Mouse (Mus musculus): ENCODE results near the gene Cdrt4. TPM values are rescaled to one million over a fixed set of nuclear protein-coding genes. Genes with fewer than 3 reads are reported as not detected.

Cdrt4 gene
- polyA plus RNA-seq, 1 experiment from 2014 or later, result not detected

GRCm38 (mm10) chr11:62995066-62995754 lies 44.2 kb downstream of the Cdrt4 start:
- Histone ChIP-seq H3K27me3 (ENCODE audit: control insufficient read depth, insufficient read depth, low read length) (no peaks in the 10 kb centered on the region), H3K9ac (replicated peaks; ENCODE audit: low read depth, low read length) (no peak overlapping the region), H3K4me2 (replicated peaks; ENCODE audit: low read depth, low read length) (no peak overlapping the region), H3K4me1 (ENCODE audit: control insufficient read depth, insufficient read depth, low read length) (peaks cover 20% of the 10 kb centered on the region), H3K9me3 (ENCODE audit: control insufficient read depth, low read depth, low read length) (no peaks in the 10 kb centered on the region), H3K27ac (ENCODE audit: low read length) (peak overlapping the region; percentile 2; the same call in 1 of the 2 replicates), H3K4me3 (ENCODE audit: low read depth, low read length) (no peak overlapping the region), H3K36me3 (ENCODE audit: control insufficient read depth, insufficient read depth, low read length) (no peaks in the 10 kb centered on the region)
- ATAC-seq (ENCODE audit: insufficient number of reproducible peaks, insufficient read depth, low FRiP score, low read depth), result no peak
- 76% methylated on average over 9 of the region's 9 CpGs for WGBS

- ATAC-seq (ENCODE audit: insufficient number of reproducible peaks, insufficient read depth, low FRiP score, low read depth), result no peak
- no peaks in the 10 kb centered on the region for H3K36me3 ChIP-seq (ENCODE audit: control insufficient read depth, insufficient read depth, low read length)
- no peaks in the 10 kb centered on the region for H3K27me3 ChIP-seq (ENCODE audit: control insufficient read depth, insufficient read depth, low read length)
- no peaks in the 10 kb centered on the region for H3K9me3 ChIP-seq (ENCODE audit: control insufficient read depth, low read depth, low read length)
- WGBS, result 57% methylated on average over 5 of the region's 5 CpGs
- H3K27ac ChIP-seq (ENCODE audit: low read length), result peak overlapping the region; percentile 35; the same call in 1 of the 2 replicates
- H3K4me3 ChIP-seq (ENCODE audit: low read depth, low read length), result no peak overlapping the region
- H3K4me1 ChIP-seq (ENCODE audit: control insufficient read depth, insufficient read depth, low read length), result peaks cover 20% of the 10 kb centered on the region
- H3K9ac ChIP-seq (replicated peaks; ENCODE audit: low read depth, low read length), result no peak overlapping the region
- H3K4me2 ChIP-seq (replicated peaks; ENCODE audit: low read depth, low read length), result no peak overlapping the region
Observed at GRCm38 (mm10) chr11:62995755-62996521, 44.9 kb downstream of the Cdrt4 start.

GRCm38 (mm10) chr11:62996522-62996898 lies 45.5 kb downstream of the Cdrt4 start:
- WGBS, result 68% methylated on average over 4 of the region's 4 CpGs
- Histone ChIP-seq H3K4me2 (replicated peaks; ENCODE audit: low read depth, low read length) (no peak overlapping the region), H3K27ac (ENCODE audit: low read length) (peak overlapping the region; percentile 35; the same call in 1 of the 2 replicates), H3K4me3 (ENCODE audit: low read depth, low read length) (no peak overlapping the region), H3K27me3 (ENCODE audit: control insufficient read depth, insufficient read depth, low read length) (no peaks in the 10 kb centered on the region), H3K4me1 (ENCODE audit: control insufficient read depth, insufficient read depth, low read length) (peaks cover 20% of the 10 kb centered on the region), H3K9me3 (ENCODE audit: control insufficient read depth, low read depth, low read length) (no peaks in the 10 kb centered on the region), H3K36me3 (ENCODE audit: control insufficient read depth, insufficient read depth, low read length) (no peaks in the 10 kb centered on the region), H3K9ac (replicated peaks; ENCODE audit: low read depth, low read length) (no peak overlapping the region)
- no peak for ATAC-seq (ENCODE audit: insufficient number of reproducible peaks, insufficient read depth, low FRiP score, low read depth)

GRCm38 (mm10) chr11:62997039-62997717 lies 46.2 kb downstream of the Cdrt4 start:
- H3K27me3 ChIP-seq (ENCODE audit: control insufficient read depth, insufficient read depth, low read length), result no peaks in the 10 kb centered on the region
- WGBS, result 64% methylated on average over 5 of the region's 5 CpGs
- peak overlapping the region; percentile 70 for H3K27ac ChIP-seq (ENCODE audit: low read length)
- no peak overlapping the region for H3K4me3 ChIP-seq (ENCODE audit: low read depth, low read length)
- no peak overlapping the region for H3K4me2 ChIP-seq (replicated peaks; ENCODE audit: low read depth, low read length)
- H3K36me3 ChIP-seq (ENCODE audit: control insufficient read depth, insufficient read depth, low read length), result no peaks in the 10 kb centered on the region
- peaks cover 20% of the 10 kb centered on the region for H3K4me1 ChIP-seq (ENCODE audit: control insufficient read depth, insufficient read depth, low read length)
- H3K9me3 ChIP-seq (ENCODE audit: control insufficient read depth, low read depth, low read length), result no peaks in the 10 kb centered on the region
- ATAC-seq (ENCODE audit: insufficient number of reproducible peaks, insufficient read depth, low FRiP score, low read depth), result no peak
- no peak overlapping the region for H3K9ac ChIP-seq (replicated peaks; ENCODE audit: low read depth, low read length)

GRCm38 (mm10) chr11:62997718-62998281 lies 46.8 kb downstream of the Cdrt4 start:
- Histone ChIP-seq H3K36me3 (ENCODE audit: control insufficient read depth, insufficient read depth, low read length) (no peaks in the 10 kb centered on the region), H3K9me3 (ENCODE audit: control insufficient read depth, low read depth, low read length) (no peaks in the 10 kb centered on the region), H3K4me3 (ENCODE audit: low read depth, low read length) (no peak overlapping the region), H3K27me3 (ENCODE audit: control insufficient read depth, insufficient read depth, low read length) (no peaks in the 10 kb centered on the region), H3K27ac (ENCODE audit: low read length) (peak overlapping the region; percentile 70), H3K4me1 (ENCODE audit: control insufficient read depth, insufficient read depth, low read length) (peaks cover 20% of the 10 kb centered on the region), H3K4me2 (replicated peaks; ENCODE audit: low read depth, low read length) (no peak overlapping the region), H3K9ac (replicated peaks; ENCODE audit: low read depth, low read length) (no peak overlapping the region)
- peak; percentile 33; the same call in 1 of the 2 replicates for ATAC-seq (ENCODE audit: insufficient number of reproducible peaks, insufficient read depth, low FRiP score, low read depth)
- WGBS, result 37% methylated on average over 11 of the region's 11 CpGs

GRCm38 (mm10) chr11:63000126-63000525 lies 49.1 kb downstream of the Cdrt4 start:
- H3K4me2 ChIP-seq (replicated peaks; ENCODE audit: low read depth, low read length), result no peak overlapping the region
- no peak overlapping the region for H3K9ac ChIP-seq (replicated peaks; ENCODE audit: low read depth, low read length)
- no peaks in the 10 kb centered on the region for H3K9me3 ChIP-seq (ENCODE audit: control insufficient read depth, low read depth, low read length)
- H3K4me3 ChIP-seq (ENCODE audit: low read depth, low read length), result no peak overlapping the region
- H3K4me1 ChIP-seq (ENCODE audit: control insufficient read depth, insufficient read depth, low read length), result peaks cover 28% of the 10 kb centered on the region
- no peaks in the 10 kb centered on the region for H3K27me3 ChIP-seq (ENCODE audit: control insufficient read depth, insufficient read depth, low read length)
- H3K36me3 ChIP-seq (ENCODE audit: control insufficient read depth, insufficient read depth, low read length), result no peaks in the 10 kb centered on the region
- 88% methylated on average over 8 of the region's 8 CpGs for WGBS
- no peak overlapping the region for H3K27ac ChIP-seq (ENCODE audit: low read length)
- no peak for ATAC-seq (ENCODE audit: insufficient number of reproducible peaks, insufficient read depth, low FRiP score, low read depth)

- Histone ChIP-seq H3K36me3 (ENCODE audit: control insufficient read depth, insufficient read depth, low read length) (no peaks in the 10 kb centered on the region), H3K27ac (ENCODE audit: low read length) (peak overlapping the region; percentile 53; the same call in 1 of the 2 replicates), H3K4me2 (replicated peaks; ENCODE audit: low read depth, low read length) (no peak overlapping the region), H3K27me3 (ENCODE audit: control insufficient read depth, insufficient read depth, low read length) (no peaks in the 10 kb centered on the region), H3K9me3 (ENCODE audit: control insufficient read depth, low read depth, low read length) (no peaks in the 10 kb centered on the region), H3K9ac (replicated peaks; ENCODE audit: low read depth, low read length) (no peak overlapping the region), H3K4me1 (ENCODE audit: control insufficient read depth, insufficient read depth, low read length) (peaks cover 11% of the 10 kb centered on the region; the same call in 1 of the 2 replicates), H3K4me3 (ENCODE audit: low read depth, low read length) (no peak overlapping the region)
- 21% methylated on average over 6 of the region's 6 CpGs for WGBS
- peak; percentile 74; the same call in 1 of the 2 replicates for ATAC-seq (ENCODE audit: insufficient number of reproducible peaks, insufficient read depth, low FRiP score, low read depth)
Observed at GRCm38 (mm10) chr11:63004617-63005016, 53.6 kb downstream of the Cdrt4 start.

- Histone ChIP-seq H3K27ac (ENCODE audit: low read length) (no peak overlapping the region), H3K27me3 (ENCODE audit: control insufficient read depth, insufficient read depth, low read length) (no peaks in the 10 kb centered on the region), H3K4me2 (replicated peaks; ENCODE audit: low read depth, low read length) (no peak overlapping the region), H3K9me3 (ENCODE audit: control insufficient read depth, low read depth, low read length) (no peaks in the 10 kb centered on the region), H3K4me3 (ENCODE audit: low read depth, low read length) (no peak overlapping the region), H3K9ac (replicated peaks; ENCODE audit: low read depth, low read length) (no peak overlapping the region), H3K36me3 (ENCODE audit: control insufficient read depth, insufficient read depth, low read length) (no peaks in the 10 kb centered on the region), H3K4me1 (ENCODE audit: control insufficient read depth, insufficient read depth, low read length) (peaks cover 11% of the 10 kb centered on the region; the same call in 1 of the 2 replicates)
- 91% methylated on average over 5 of the region's 5 CpGs for WGBS
- no peak for ATAC-seq (ENCODE audit: insufficient number of reproducible peaks, insufficient read depth, low FRiP score, low read depth)
Observed at GRCm38 (mm10) chr11:63007376-63007775, 56.4 kb downstream of the Cdrt4 start.
